Mouse (Mus musculus) retina, postnatal 1 day (tissue): ENCODE results near the gene Osbpl10.
"Not testable (repeated sequence)": the region's sequence is repeated elsewhere in the genome, so short reads cannot be mapped to it uniquely, and the experiment has no call there.

Source experiments
- DNase-seq: peaks from one replicate; pipeline ENCODE4 v3.0.0-alpha.2; 2012

Gene Osbpl10

GRCm38 (mm10) chr9:114985741-114986140 is 7.4 kb downstream of the Osbpl10 start:
- DNase-seq: no peak

- DNase-seq: no peak
Measured at GRCm38 (mm10) chr9:114986361-114986760, 8.0 kb downstream of the Osbpl10 start.

- DNase-seq: no peak
Measured at GRCm38 (mm10) chr9:114988029-114988428, 9.7 kb downstream of the Osbpl10 start.

GRCm38 (mm10) chr9:114988610-114989327 is 10.4 kb downstream of the Osbpl10 start:
- DNase-seq: no peak

GRCm38 (mm10) chr9:114990421-114990820 is 12.1 kb downstream of the Osbpl10 start:
- peak; percentile 40 for DNase-seq

GRCm38 (mm10) chr9:114992528-114992927 is 14.2 kb downstream of the Osbpl10 start:
- DNase-seq: no peak

GRCm38 (mm10) chr9:114995250-114995649 is 16.9 kb downstream of the Osbpl10 start:
- no peak for DNase-seq

GRCm38 (mm10) chr9:114995716-114996115 is 17.3 kb downstream of the Osbpl10 start:
- no peak for DNase-seq

- no peak for DNase-seq
Measured at GRCm38 (mm10) chr9:114996489-114996888, 18.1 kb downstream of the Osbpl10 start.

- no peak for DNase-seq
Measured at GRCm38 (mm10) chr9:114999010-114999770, 20.8 kb downstream of the Osbpl10 start.

GRCm38 (mm10) chr9:114999771-115000146 is 21.4 kb downstream of the Osbpl10 start:
- no peak for DNase-seq

GRCm38 (mm10) chr9:115005446-115005845 is 27.1 kb downstream of the Osbpl10 start:
- DNase-seq: no peak

- DNase-seq: no peak
Measured at GRCm38 (mm10) chr9:115007776-115008175, 29.4 kb downstream of the Osbpl10 start.

- DNase-seq: no peak
Measured at GRCm38 (mm10) chr9:115008194-115008593, 29.8 kb downstream of the Osbpl10 start.

- no peak for DNase-seq
Measured at GRCm38 (mm10) chr9:115012367-115012766, 34.0 kb downstream of the Osbpl10 start.

GRCm38 (mm10) chr9:115020141-115020540 is 41.8 kb downstream of the Osbpl10 start:
- DNase-seq: no peak

GRCm38 (mm10) chr9:115021419-115021818 is 43.0 kb downstream of the Osbpl10 start:
- no peak for DNase-seq

GRCm38 (mm10) chr9:115023137-115023536 is 44.8 kb downstream of the Osbpl10 start:
- DNase-seq: no peak

- DNase-seq: no peak
Measured at GRCm38 (mm10) chr9:115023708-115024383, 45.5 kb downstream of the Osbpl10 start.

- peak; percentile 47 for DNase-seq
Measured at GRCm38 (mm10) chr9:115029307-115029706, 50.9 kb downstream of the Osbpl10 start.

GRCm38 (mm10) chr9:115030581-115030980 is 52.2 kb downstream of the Osbpl10 start:
- DNase-seq: no peak

GRCm38 (mm10) chr9:115031046-115031445 is 52.7 kb downstream of the Osbpl10 start:
- not testable (repeated sequence) for DNase-seq

- no peak for DNase-seq
Measured at GRCm38 (mm10) chr9:115032786-115033185, 54.4 kb downstream of the Osbpl10 start.

- no peak for DNase-seq
Measured at GRCm38 (mm10) chr9:115034271-115034670, 55.9 kb downstream of the Osbpl10 start.
